Mouse (Mus musculus): ENCODE data around the gene Gna15.
A peak's percentile ranks its signal among the peaks of the same experiment; 100 is the strongest.

- TF ChIP-seq CTCF (IDR thresholded peaks at IDR 0.05; ENCODE audit: borderline replicate concordance, insufficient read depth, low read length) (peak; percentile 66), POLR2A (IDR thresholded peaks at IDR 0.05; ENCODE audit: low read depth, low read length) (no peak)
These were observed 29.2 kb upstream of the Gna15 start for GRCm38 (mm10) chr10:81553232-81553631.
